Mouse (Mus musculus) left cerebral cortex, adult 8-10 months (tissue): ENCODE results near the gene Atox1. TPM values are rescaled to one million over a fixed set of nuclear protein-coding genes. Genes with fewer than 3 reads are reported as not detected.

Experiments used
- DNase-seq, 2 experiments: peaks; one replicate each; pipeline ENCODE4 v3.0.0; 2022; ENCODE audit warnings: low spot score in 2 of 2
- microRNA-seq, 2 experiments: library from miRNA; unstranded; fragments of <30 nt; microRNA quantifications; one replicate each; pipeline ENCODE4 v1.2.0; 2022
- total RNA-seq, 4 experiments: library from RNA; stranded (reverse); gene quantifications; 2 replicates each; pipeline ENCODE4 v1.2.4; 2022

Gene Atox1
- total RNA-seq, 4 experiments from 2014 or later, result 98.2 to 107 (median 104) TPM

DNA sequence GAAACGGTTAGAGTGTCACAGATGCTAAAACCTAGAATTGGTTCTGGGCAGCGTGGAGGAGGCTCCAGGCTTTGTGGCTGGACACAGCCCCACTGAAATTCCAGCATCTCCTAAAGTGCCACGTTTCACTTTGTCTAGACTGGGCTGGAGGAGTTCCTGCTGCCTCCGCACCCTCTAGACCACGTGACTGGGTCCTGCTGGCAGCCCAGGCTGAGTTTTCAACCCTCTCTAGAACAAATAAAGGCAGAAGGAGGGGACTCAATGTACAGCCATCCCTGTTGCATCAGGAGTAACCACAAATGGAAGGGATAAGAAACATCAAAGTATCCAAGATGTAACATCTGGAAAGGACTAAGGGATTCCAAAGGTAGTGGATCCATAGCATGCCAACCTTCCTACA is 46.7 kb downstream of the Atox1 start:
- DNase-seq, result no peak

DNA sequence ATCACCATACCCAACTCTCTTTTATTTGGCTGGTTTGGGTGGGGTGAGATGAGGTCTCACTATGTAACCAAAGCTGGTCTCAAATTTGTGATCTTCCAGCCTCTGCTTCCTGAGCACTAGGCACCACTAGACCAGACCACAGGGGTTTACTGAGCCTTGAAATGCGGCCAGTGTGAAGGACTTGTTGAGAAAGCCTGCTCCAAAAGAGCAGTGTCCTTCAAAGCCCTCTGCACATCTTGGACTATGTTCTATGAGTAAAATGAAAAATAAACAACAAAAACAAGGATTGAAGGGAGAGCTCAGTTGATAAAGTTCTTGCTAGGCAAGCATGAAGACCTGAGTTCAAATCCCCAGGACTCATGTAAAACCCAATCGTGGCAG is 47.6 kb downstream of the Atox1 start:
- DNase-seq, result no peak

DNA sequence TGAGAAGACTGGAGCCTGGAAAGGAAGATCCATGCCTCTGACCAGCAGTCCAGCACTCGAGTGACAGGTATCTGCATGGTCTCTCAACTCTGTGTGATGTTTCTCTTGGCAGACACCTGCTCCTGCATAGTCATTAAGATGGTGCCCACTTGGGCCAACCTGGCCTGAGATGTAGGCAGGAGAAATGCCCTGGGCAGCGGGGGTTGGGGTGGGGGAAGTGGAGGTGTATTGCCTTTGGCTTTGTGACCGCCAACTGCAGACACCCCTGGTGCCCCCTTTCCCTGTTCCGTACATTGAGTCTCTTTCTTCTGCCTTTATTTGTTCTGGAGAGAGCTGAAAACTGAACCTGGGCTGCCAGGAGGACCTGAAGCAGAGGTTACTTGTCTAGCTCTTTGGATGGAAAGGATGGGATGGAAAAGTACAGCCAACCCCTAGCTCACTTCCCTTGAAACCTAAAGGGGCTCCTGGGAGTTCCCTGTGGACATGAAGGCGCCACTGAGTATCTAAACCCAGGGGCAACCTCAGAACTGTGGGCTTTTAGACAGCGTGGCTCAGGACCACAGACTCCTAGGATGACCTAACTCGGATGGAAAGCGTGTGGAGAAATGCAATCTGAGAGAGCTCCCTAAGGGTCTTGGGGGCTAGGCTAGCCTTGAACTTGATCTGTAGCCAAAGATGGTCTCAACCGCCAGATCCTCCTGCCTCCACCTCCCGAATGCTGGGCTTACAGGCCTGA is 48.2 kb downstream of the Atox1 start:
- no peak for DNase-seq

DNA sequence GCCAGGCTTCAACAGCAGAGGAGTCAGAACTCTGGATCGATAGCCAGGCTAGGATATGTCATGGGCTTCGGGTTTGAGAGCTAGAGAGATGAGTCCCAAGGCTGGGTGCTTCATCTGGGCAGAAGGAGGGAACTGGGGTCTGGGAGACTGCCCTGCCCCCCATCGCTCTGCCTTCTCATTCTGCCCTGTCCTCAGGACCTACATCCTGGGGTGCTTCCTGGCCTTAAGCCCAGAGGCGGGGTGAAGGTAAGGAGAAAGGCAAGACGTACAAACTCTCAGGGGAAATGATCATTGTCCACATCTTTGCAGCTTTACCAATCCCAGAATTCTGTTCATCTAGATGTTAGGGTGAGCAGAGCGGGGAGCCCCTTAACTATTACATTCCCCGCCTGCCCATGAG is 49.0 kb downstream of the Atox1 start:
- DNase-seq, result no peak

DNA sequence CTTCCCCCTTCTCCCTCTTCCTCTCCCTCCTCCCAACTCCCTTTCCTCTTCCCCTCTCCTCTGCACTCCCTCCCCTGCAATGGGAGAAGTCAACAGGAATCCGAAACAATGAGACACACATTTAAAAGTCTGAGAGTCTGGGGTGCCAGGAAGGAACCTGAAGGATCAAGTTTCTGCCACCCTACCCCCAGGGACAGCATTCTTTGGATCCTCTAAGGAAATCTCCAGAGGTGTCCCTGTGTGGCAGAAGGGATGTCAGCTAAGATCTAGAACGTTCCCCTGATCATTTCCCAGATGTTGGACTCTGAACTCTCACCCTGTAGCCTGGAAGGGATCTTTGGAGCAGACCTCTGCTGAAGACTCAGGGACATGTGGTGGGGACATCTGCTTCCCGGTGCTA is 50.5 kb downstream of the Atox1 start:
- DNase-seq, result no peak

DNA sequence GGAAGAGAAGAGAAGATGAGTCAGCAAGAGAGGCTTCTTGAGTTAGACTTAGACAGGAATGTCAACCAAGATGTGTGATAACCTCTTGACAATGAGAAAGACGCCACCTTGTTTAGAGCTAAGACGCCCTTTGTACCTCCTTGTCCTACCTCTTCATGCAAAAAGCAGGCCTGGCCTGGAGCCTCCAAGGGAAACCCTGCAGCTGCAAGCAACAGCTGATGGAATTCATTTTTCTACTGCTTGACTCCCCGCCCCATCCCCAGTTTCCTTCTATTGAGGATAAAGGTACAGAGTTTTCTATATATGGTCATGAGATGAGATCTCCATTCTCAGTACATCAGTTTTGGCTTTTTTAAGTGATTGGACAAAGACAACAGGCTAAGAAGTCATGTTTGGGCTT is 51.0 kb downstream of the Atox1 start:
- DNase-seq, result no peak

DNA sequence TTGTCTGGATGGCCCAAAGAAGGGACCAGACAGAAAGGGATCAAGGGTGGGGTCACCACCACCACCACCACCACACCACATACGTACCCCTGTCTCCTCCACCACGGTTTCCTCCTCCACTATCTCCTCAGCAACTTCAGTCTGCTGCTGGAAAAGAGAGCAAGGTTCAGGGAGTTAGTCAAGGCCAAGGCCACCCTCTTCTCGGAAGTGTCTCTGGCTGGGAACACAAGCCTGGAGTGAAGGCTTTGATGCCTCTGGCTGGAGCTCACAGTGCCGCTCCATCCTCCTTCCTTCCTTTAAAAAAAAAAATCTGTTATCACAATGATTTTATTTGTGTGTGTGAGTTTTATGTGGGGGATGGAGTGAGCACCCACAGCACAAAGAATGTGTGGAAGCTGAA is 53.9 kb downstream of the Atox1 start:
- DNase-seq, result no peak

DNA sequence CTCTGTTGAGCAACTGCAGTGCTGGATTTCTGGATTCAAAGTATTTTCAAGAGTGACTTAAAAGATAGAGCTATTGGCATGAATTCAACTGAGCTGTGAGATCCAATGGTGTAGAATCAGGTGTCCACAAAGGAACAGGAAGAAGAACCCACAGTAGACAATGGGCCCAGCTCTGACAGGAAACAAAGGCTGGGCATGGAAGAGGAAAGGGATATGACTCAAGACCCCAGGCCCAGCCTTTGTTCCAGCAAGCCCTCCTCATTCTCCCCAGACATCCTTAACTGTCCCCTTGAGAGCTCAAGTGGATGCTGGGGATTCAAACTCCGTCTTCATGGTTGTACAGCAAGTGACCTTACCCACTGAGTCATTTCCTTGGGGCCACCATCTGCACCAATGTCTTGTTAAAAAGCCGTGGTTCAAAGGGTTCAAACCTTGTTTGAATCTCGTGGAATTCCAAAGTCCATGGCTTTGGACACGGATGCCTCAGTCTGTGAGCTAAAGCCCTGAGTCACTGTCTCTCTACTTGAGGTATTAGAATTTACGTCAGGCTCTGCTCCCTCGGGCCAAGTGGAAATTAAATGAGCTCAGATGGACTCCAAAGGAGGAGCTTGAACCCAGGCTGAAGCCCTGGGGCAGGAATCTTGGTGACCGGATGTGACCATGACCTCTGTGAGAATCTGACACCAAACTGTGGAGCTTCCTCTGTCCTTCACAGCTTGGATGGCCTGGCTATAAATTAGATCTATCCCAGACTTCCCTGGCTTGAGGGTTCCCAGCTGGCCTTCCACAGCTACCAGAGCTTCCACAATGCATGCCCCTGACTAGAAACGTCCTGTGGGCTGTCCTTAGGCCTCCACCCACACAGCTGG is 55.2 kb downstream of the Atox1 start:
- no peak for DNase-seq

DNA sequence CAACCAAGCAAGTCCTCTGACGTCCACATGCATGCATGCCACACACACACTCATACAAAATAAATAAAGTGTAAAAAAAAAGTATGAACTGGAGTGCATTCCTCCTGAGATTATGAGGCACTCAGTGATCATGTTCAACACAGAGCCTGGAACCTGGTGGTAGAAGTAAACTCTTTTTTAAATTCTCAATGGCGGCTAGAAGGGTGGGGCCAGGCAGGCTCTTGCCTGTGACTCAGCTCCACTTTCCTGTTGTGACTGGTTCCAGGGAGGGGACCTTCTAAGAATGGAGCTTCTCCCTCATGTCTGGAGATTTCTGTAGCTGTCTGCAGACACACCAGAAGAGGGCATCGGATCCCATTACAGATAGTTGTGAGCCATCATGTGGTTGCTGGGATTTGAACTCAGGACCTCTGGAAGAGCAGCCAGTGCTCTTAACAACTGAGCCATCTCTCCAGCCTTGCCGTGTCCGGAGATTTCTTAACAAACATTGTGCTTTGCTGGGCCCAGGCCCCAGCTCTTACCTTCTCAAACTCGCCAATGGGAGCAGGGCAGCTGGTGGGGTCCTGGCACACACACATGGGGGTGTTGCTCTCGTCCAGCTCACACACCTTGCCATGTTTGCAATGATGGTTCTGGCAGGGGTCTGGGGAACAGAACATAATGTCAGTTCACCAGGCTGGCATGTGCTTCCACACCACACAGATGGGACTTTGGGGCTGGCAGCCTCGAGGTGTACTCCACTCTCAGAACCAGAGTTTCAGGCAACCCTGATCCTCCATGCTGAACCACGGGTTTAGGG is 56.2 kb downstream of the Atox1 start:
- DNase-seq, result no peak

DNA sequence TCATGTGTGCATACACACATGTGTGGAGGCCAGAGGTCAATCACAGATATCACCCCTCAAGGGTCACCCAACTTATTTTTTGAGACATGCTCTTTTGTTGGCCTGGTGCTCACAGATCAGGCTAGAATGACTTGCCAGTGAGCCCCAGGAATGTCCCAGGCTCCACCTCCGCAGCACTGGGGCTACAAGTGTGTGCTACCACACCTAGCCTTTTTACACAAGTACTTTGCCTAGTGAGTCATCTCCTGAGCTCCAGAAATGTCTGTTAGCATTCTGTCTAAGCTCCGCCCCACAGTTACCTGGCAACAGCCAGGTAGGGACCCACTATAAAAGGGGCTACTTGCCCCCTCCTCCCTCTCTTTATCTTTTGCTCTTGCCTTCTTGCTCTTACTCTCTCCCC is 60.2 kb downstream of the Atox1 start:
- no peak for DNase-seq

DNA sequence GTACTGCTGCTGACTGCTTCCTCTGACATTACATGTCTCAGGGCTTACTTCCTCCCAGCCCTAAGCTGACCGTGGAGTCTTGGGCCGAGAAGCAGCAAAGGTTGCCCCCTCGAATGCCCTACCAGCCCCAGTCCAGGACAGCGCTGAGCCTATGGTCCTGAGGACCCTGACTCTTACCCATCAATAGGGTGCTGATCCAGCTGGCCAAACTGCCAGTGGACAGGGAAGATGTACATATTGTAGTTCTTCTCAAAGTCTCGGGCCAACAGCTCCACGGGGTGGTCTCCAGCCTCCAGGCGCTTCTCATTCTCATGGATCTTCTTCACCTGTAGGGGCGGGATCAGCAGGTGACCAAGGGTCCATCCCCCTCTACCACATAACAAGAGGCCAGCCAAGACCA is 62.7 kb downstream of the Atox1 start:
- no peak for DNase-seq

DNA sequence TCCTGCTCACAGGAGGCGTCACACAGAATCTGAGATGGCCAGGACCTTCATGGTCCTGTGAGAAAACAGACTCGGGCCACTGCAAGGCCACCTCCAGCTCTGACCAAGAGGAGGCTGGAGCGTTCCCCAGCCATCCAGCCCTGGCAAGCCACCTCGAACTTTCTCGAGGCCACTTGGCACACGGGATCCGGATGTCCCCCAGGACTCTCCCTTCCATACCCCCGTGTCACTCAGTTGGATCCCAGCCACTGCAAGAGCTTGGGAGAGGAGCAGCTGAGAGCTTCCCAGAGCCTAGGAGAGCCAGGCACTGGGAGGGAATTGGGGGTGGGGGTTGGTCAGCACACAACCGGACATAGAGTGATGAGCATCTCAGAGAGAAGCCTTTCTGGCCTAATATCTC is 63.6 kb downstream of the Atox1 start:
- no peak for DNase-seq

DNA sequence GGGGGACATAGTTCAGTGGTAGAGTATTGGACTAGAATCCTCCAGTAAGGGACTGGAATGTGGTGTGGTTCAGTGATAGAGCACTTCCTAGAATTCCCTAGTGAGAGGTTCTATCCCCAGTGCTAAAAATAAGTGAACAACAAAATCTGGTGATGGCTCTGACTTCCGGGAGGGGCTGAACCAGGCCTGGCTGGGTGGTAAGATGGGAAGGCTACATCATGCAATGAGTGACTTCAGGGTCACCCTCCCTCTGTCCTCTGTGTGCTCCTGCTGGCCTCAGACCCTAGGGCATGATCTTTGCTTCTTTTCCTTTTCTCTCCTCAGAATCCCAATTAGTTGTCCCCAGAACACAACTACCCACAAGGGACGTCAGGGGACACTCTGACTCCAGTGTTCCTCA is 64.0 kb downstream of the Atox1 start:
- DNase-seq, result no peak

Small RNA genes lying within 50 kb of the gene (microRNA-seq; reads per million reads assigned to microRNA genes)
- gene Mir7652, result 0 reads per million in 2 experiments

Other genes with a start within 250 kb of the Atox1 start
- under 1 TPM; 0.16 to 0.32 (median 0.19) TPM for gene Fat2, start 124.7 kb downstream of the Atox1 start, total RNA-seq
- gene Sparc, start 38.1 kb downstream of the Atox1 start, total RNA-seq, result 100 to 1,000 TPM; 217 to 328 (median 260) TPM
- gene G3bp1, start 8.4 kb upstream of the Atox1 start, total RNA-seq, result 10 to 100 TPM; 31.9 to 33.7 (median 32.1) TPM
- 1 to 10 TPM; 1.9 to 3.5 (median 2.1) TPM for gene Glra1, start 147.0 kb upstream of the Atox1 start, total RNA-seq